Comparison of ENCODE assay signal across 30 mouse cellular contexts in the genomic region with DNA sequence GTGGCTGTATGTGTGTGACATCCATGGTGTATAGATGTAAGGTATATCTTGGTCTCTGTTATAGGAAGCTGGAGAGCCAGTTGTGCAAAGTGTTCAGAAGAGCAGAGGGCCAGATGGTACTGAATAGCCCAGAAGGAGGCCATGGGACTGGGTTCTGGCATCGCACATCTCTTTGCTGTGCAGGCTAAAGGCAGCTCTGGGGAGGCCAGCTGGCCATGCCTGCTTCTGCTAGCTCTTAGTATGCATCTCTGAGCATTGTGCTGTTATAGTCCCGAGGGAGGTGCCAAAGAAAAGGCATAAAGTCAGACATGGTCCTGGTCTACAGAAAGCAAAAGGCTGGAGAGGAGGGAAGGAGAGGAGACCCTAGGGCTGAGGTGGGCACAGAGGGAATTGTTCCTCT.
DNase-seq lines count a peak whose midpoint lies in the region; ATAC-seq and TF ChIP-seq lines count a peak whose summit lies in the region.
"Had no signal": no experiment of that assay in that cellular context is flagged by ENCODE, and none has a peak within 500 bp of the region (broad histone marks: within the 10 kb centered on the region; RNA-seq: fewer than 3 reads in every experiment).

No protein-coding gene starts in this region.

- peak overlapping the region; percentile 24; the same call in 1 of the 2 replicates for H3K27ac ChIP-seq in hindbrain, embryonic 10.5 days
- H3K27ac ChIP-seq in hindbrain, embryonic 16.5 days (ENCODE audit: low read depth, low read length), result no peak overlapping the region
- H3K27ac ChIP-seq in midbrain, postnatal 0 days (ENCODE audit: low read depth, low read length), result no peak overlapping the region
- H3K27ac ChIP-seq in midbrain, embryonic 10.5 days (replicated peaks), result no peak overlapping the region
- H3K27ac ChIP-seq: embryonic facial prominence, embryonic 10.5 days; embryonic facial prominence, embryonic 13.5 days; forebrain, embryonic 12.5 days; forebrain, embryonic 15.5 days; gastrocnemius, adult 2 months; heart, embryonic 10.5 days; heart, embryonic 13.5 days; hindbrain, embryonic 15.5 days had no signal

- no peak for ATAC-seq in hindbrain, embryonic 16.5 days
- no peak for ATAC-seq in midbrain, postnatal 0 days (ENCODE audit: low FRiP score)
- ATAC-seq: activated CD4-positive, CD25-positive, alpha-beta regulatory T cell, adult 4 months; forebrain, embryonic 15.5 days; inflammation-experienced regulatory T-cells, adult 6 months; intestine, embryonic 16.5 days had no signal

- no peak overlapping the region for H3K9ac ChIP-seq in hindbrain, embryonic 16.5 days (ENCODE audit: low read depth, low read length)
- H3K9ac ChIP-seq in midbrain, postnatal 0 days (replicated peaks; ENCODE audit: low read length, poor library complexity, severe bottlenecking), result no peak overlapping the region
- H3K9ac ChIP-seq: embryonic facial prominence, embryonic 13.5 days; forebrain, embryonic 12.5 days; forebrain, embryonic 15.5 days; heart, embryonic 13.5 days; hindbrain, embryonic 15.5 days had no signal

- peaks cover 7% of the 10 kb centered on the region; the same call in 1 of the 2 replicates for H3K27me3 ChIP-seq in hindbrain, embryonic 10.5 days (ENCODE audit: insufficient read depth, poor library complexity, severe bottlenecking)
- peaks cover 2% of the 10 kb centered on the region; the same call in 1 of the 2 replicates for H3K27me3 ChIP-seq in hindbrain, embryonic 16.5 days (replicated peaks; ENCODE audit: control insufficient read depth, insufficient read depth, low read length)
- H3K27me3 ChIP-seq in midbrain, postnatal 0 days (ENCODE audit: insufficient read depth, low read length), result no peaks in the 10 kb centered on the region
- H3K27me3 ChIP-seq in midbrain, embryonic 10.5 days (ENCODE audit: low read depth, poor library complexity, severe bottlenecking), result peaks cover 36% of the 10 kb centered on the region
- H3K27me3 ChIP-seq: forebrain, embryonic 15.5 days; hindbrain, embryonic 15.5 days had no signal

- no peak overlapping the region for H3K4me3 ChIP-seq in hindbrain, embryonic 10.5 days
- no peak overlapping the region for H3K4me3 ChIP-seq in hindbrain, embryonic 16.5 days (ENCODE audit: low read length)
- no peak overlapping the region for H3K4me3 ChIP-seq in midbrain, postnatal 0 days (ENCODE audit: low read depth, low read length)
- no peak overlapping the region for H3K4me3 ChIP-seq in midbrain, embryonic 10.5 days
- H3K4me3 ChIP-seq: embryonic facial prominence, embryonic 10.5 days; embryonic facial prominence, embryonic 13.5 days; erythroblast, embryonic 14.5 days; forebrain, embryonic 12.5 days; forebrain, embryonic 15.5 days; gastrocnemius, adult 2 months; heart, embryonic 10.5 days; heart, embryonic 13.5 days; hindbrain, embryonic 15.5 days had no signal

- H3K4me2 ChIP-seq in hindbrain, embryonic 16.5 days (ENCODE audit: low read length), result no peak overlapping the region
- H3K4me2 ChIP-seq in midbrain, postnatal 0 days (ENCODE audit: low read depth, low read length, poor library complexity, severe bottlenecking), result no peak overlapping the region
- H3K4me2 ChIP-seq: embryonic facial prominence, embryonic 13.5 days; forebrain, embryonic 12.5 days; forebrain, embryonic 15.5 days; heart, embryonic 13.5 days; hindbrain, embryonic 15.5 days had no signal

- peaks cover 55% of the 10 kb centered on the region for H3K4me1 ChIP-seq in hindbrain, embryonic 10.5 days (replicated peaks)
- peaks cover 15% of the 10 kb centered on the region for H3K4me1 ChIP-seq in hindbrain, embryonic 16.5 days (ENCODE audit: control insufficient read depth, insufficient read depth, low read depth, low read length)
- H3K4me1 ChIP-seq in midbrain, postnatal 0 days (ENCODE audit: insufficient read depth, low read length), result peaks cover 9% of the 10 kb centered on the region; the same call in 1 of the 2 replicates
- peaks cover 53% of the 10 kb centered on the region for H3K4me1 ChIP-seq in midbrain, embryonic 10.5 days

- H3K36me3 ChIP-seq in hindbrain, embryonic 10.5 days, result no peaks in the 10 kb centered on the region
- H3K36me3 ChIP-seq in hindbrain, embryonic 16.5 days (ENCODE audit: control insufficient read depth, insufficient read depth, low read length), result no peaks in the 10 kb centered on the region
- H3K36me3 ChIP-seq in midbrain, postnatal 0 days (ENCODE audit: insufficient read depth, low read length), result no peaks in the 10 kb centered on the region
- H3K36me3 ChIP-seq in midbrain, embryonic 10.5 days, result no peaks in the 10 kb centered on the region
- H3K36me3 ChIP-seq: embryonic facial prominence, embryonic 10.5 days; embryonic facial prominence, embryonic 13.5 days; forebrain, embryonic 12.5 days; forebrain, embryonic 15.5 days; heart, embryonic 10.5 days; heart, embryonic 13.5 days; hindbrain, embryonic 15.5 days had no signal

- WGBS in hindbrain, embryonic 10.5 days, result 77% methylated on average over 2 of the region's 2 CpGs
- 61% methylated on average over 2 of the region's 2 CpGs for WGBS in hindbrain, embryonic 16.5 days
- WGBS in midbrain, postnatal 0 days, result 53% methylated on average over 2 of the region's 2 CpGs
- 74% methylated on average over 2 of the region's 2 CpGs for WGBS in midbrain, embryonic 10.5 days

- DNase-seq in cerebellum, postnatal 10 days, result peak; percentile 45 to 56
- DNase-seq in cerebellum, postnatal 36 days, result no peak
- DNase-seq in hindbrain, embryonic 10.5 days (ENCODE audit: low spot score), result no peak
- peak; percentile 48 for DNase-seq in left cerebral cortex, postnatal 4 days
- no peak for DNase-seq in left cerebral cortex, adult 18-20 months (ENCODE audit: low spot score in 2 of 2)
- peak; percentile 32 for DNase-seq in midbrain, postnatal 0 days (ENCODE audit: low spot score)
- no peak for DNase-seq in midbrain, embryonic 10.5 days (ENCODE audit: low spot score)
- DNase-seq: adrenal gland, adult 8-10 months; adrenal gland, postnatal 25 days; cerebellum, adult 18-20 months; cerebellum, adult 9-10 months; cerebellum, postnatal 25 days; embryo, embryonic 11 days; gastrocnemius, adult 2 months; gastrocnemius, postnatal 14 days; heart, adult 18-20 months; heart, postnatal 14 days; heart, postnatal 4 days had no signal

- no peaks in the 10 kb centered on the region for H3K9me3 ChIP-seq in hindbrain, embryonic 10.5 days
- no peaks in the 10 kb centered on the region for H3K9me3 ChIP-seq in hindbrain, embryonic 16.5 days (ENCODE audit: control insufficient read depth, low read length)
- H3K9me3 ChIP-seq in midbrain, postnatal 0 days (ENCODE audit: low read length), result no peaks in the 10 kb centered on the region
- H3K9me3 ChIP-seq in midbrain, embryonic 10.5 days (replicated peaks), result no peaks in the 10 kb centered on the region
- H3K9me3 ChIP-seq: embryonic facial prominence, embryonic 10.5 days; embryonic facial prominence, embryonic 13.5 days; forebrain, embryonic 12.5 days; forebrain, embryonic 15.5 days; heart, embryonic 10.5 days; heart, embryonic 13.5 days; hindbrain, embryonic 15.5 days had no signal

- intact Hi-C loops in left cerebral cortex, postnatal 4 days (cut with DNase I), result no loop called here

- TF ChIP-seq CTCF in midbrain, postnatal 0 days (IDR thresholded peaks at IDR 0.05), result no peak

Comparison
In these comparisons a context has a peak if more than half of its experiments do, and no peak if none do; other contexts are left out.
1. DNase-seq: peak in cerebellum, postnatal 10 days (2 of 2), left cerebral cortex, postnatal 4 days (single experiment) and midbrain, postnatal 0 days (single experiment); none in cerebellum, postnatal 36 days (0 of 2), hindbrain, embryonic 10.5 days (single experiment), left cerebral cortex, adult 18-20 months (0 of 2) and midbrain, embryonic 10.5 days (single experiment).